Mouse (Mus musculus) small intestine, adult 2 months (tissue): Measurements from ENCODE around the gene C1s2.

Source experiments
- CTCF ChIP-seq: fragments of 200-500 bp; IDR thresholded peaks from 2 replicates; pipeline ENCODE4 v1.5.1; 2012; ENCODE audit warnings: low read depth, mild to moderate bottlenecking, control low read depth, inconsistent platforms, low read length, moderate library complexity, mixed read lengths; ENCODE audit not compliant: insufficient replicate concordance, insufficient read length; ENCODE audit errors: extremely low read depth
- POLR2A ChIP-seq: fragments of 200-500 bp; IDR thresholded peaks from 2 replicates; pipeline ENCODE4 v1.6.1; 2012; ENCODE audit warnings: low read depth, mild to moderate bottlenecking, control low read depth, inconsistent platforms, low read length, moderate library complexity

GRCm38 (mm10) chr6:124661995-124662394 is 26.1 kb upstream of the C1s2 start:
- no peak for TF ChIP-seq CTCF
- TF ChIP-seq POLR2A = no peak
